Mouse (Mus musculus) forebrain, embryonic 15.5 days (tissue): ENCODE measurements around the gene Plekhj1. TPM values are rescaled to one million over a fixed set of nuclear protein-coding genes. Genes with fewer than 3 reads are reported as not detected.

Source experiments
- ATAC-seq: fragments of 200-750 bp; cut with Nextera tagmentation; replicated peaks from 2 replicates; pipeline ENCODE4 v1.8.0; 2017; ENCODE audit warnings: mild to moderate bottlenecking, moderate TSS enrichment, moderate library complexity
- H3K27ac ChIP-seq: fragments of 300-500 bp; sonication (generic); replicated peaks from 2 replicates; pipeline ENCODE4 v1.5.1; 2015; ENCODE audit warnings: mild to moderate bottlenecking, inconsistent platforms
- H3K27me3 ChIP-seq: fragments of 300-500 bp; sonication (generic); 2 replicates; pipeline ENCODE4 v1.6.1; 2015; ENCODE audit warnings: inconsistent platforms
- H3K36me3 ChIP-seq: fragments of 300-500 bp; sonication (generic); 2 replicates; pipeline ENCODE4 v1.6.1; 2015; ENCODE audit warnings: mild to moderate bottlenecking, inconsistent platforms
- H3K4me1 ChIP-seq: fragments of 300-500 bp; sonication (generic); 2 replicates; pipeline ENCODE4 v1.6.1; 2015; ENCODE audit warnings: inconsistent platforms
- H3K4me2 ChIP-seq: fragments of 300-500 bp; sonication (generic); replicated peaks from 2 replicates; pipeline ENCODE4 v1.6.1; 2015; ENCODE audit warnings: mild to moderate bottlenecking, inconsistent platforms
- H3K4me3 ChIP-seq: fragments of 300-500 bp; sonication (generic); 2 replicates; pipeline ENCODE4 v1.5.1; 2015; ENCODE audit warnings: mild to moderate bottlenecking, inconsistent platforms
- H3K9ac ChIP-seq: fragments of 300-500 bp; sonication (generic); replicated peaks from 2 replicates; pipeline ENCODE4 v1.6.1; 2015; ENCODE audit warnings: mild to moderate bottlenecking, inconsistent platforms
- H3K9me3 ChIP-seq: fragments of 300-500 bp; sonication (generic); 2 replicates; pipeline ENCODE4 v1.6.1; 2016; ENCODE audit warnings: inconsistent platforms
- WGBS: fragments of 180-500 bp; shearing (Covaris S2); methylation state at CpG from one replicate; pipeline ENCODE4 v1.1.7; 2015; ENCODE audit warnings: mixed read lengths; 5-methylcytosine and 5-hydroxymethylcytosine counted together
- microRNA counts: library from miRNA; unstranded; fragments of <30 nt; microRNA quantifications from one replicate; lab custom pipeline; 2016
- microRNA-seq: library from miRNA; unstranded; fragments of <30 nt; microRNA quantifications from one replicate; pipeline ENCODE4, GENCODE M21; 2016
- polyA plus RNA-seq: library from polyadenylated mRNA; unstranded; fragments of >200 nt; fragmentation: Nextera tagmentation; extraction: Ambion mirVana; gene quantifications from 2 replicates; pipeline ENCODE4 v1.2.1, GENCODE M21; 2015

Plekhj1 gene
- polyA plus RNA-seq, 1 experiment from 2014 or later = 140 TPM

DNA sequence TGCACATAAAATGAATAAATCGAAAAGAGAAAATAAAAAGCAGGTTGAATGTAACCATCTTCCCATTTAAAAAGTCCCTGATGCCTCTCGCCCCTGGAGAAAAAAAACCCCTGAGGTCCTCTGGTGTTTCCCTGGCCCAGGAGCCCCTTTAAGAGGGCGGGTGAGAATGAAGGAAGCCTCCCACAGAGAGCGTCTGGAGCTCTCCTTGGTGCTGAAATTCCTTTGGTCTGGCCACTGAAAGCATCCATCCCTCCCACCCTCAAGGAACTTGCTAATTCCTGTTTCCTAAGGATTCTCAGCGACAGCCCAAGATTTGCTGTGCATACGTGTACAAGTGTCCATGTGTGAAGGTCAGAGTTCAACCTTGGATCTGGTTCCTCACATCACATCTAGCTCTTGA is 49.8 kb downstream of the Plekhj1 start:
- ATAC-seq = no peak
- Histone ChIP-seq H3K27ac (no peak overlapping the region), H3K27me3 (no peaks in the 10 kb centered on the region), H3K36me3 (no peaks in the 10 kb centered on the region), H3K9ac (no peak overlapping the region), H3K9me3 (no peaks in the 10 kb centered on the region), H3K4me1 (peaks cover 13% of the 10 kb centered on the region), H3K4me3 (no peak overlapping the region), H3K4me2 (no peak overlapping the region)
- 15% methylated on average over 6 of the region's 6 CpGs for WGBS

- H3K9me3 ChIP-seq = no peaks in the 10 kb centered on the region
- H3K4me1 ChIP-seq = peaks cover 16% of the 10 kb centered on the region
- H3K4me2 ChIP-seq = no peak overlapping the region
- H3K4me3 ChIP-seq = no peak overlapping the region
- no peak overlapping the region for H3K9ac ChIP-seq
- H3K36me3 ChIP-seq = no peaks in the 10 kb centered on the region
- H3K27ac ChIP-seq = no peak overlapping the region
- 0 out of 2 replicates have a peak, but pooled peaks have one; percentile 27 for ATAC-seq
- 11% methylated on average over 3 of the region's 3 CpGs for WGBS
- no peaks in the 10 kb centered on the region for H3K27me3 ChIP-seq
Observed at GRCm38 (mm10) chr10:80747410-80747809, 51.0 kb downstream of the Plekhj1 start.

MicroRNA genes within 50 kb of the gene (microRNA counts, 519-probe panel; counts per million panel counts)
- not detected for microRNA mmu-miR-1982 (lab: Ali Mortazavi, UCI)

Small RNA genes lying within 50 kb of the gene (microRNA-seq; reads per million reads assigned to microRNA genes)
- gene Mir1982 = 4.2 reads per million, percentile 15 among the genes with 10 or more reads in this experiment

Other genes with a start within 250 kb of the Plekhj1 start
- gene Rexo1, start 237.1 kb downstream of the Plekhj1 start, polyA plus RNA-seq = 31.3 and 32.9 TPM in 2 replicates
- 8.0 and 8.5 TPM in 2 replicates for gene Klf16, start 221.3 kb downstream of the Plekhj1 start, polyA plus RNA-seq
- gene Abhd17a, start 208.3 kb downstream of the Plekhj1 start, polyA plus RNA-seq = 118 and 120 TPM in 2 replicates
- gene Scamp4, start 195.8 kb downstream of the Plekhj1 start, polyA plus RNA-seq = 66.8 and 68.2 TPM in 2 replicates
- 4.5 and 6.4 TPM in 2 replicates for gene Adat3, start 195.7 kb downstream of the Plekhj1 start, polyA plus RNA-seq
- 3.2 and 4.5 TPM in 2 replicates for gene Gm49322, start 192.6 kb downstream of the Plekhj1 start, polyA plus RNA-seq
- gene Csnk1g2, start 175.8 kb downstream of the Plekhj1 start, polyA plus RNA-seq = 117 and 126 TPM in 2 replicates
- 83.4 and 87.5 TPM in 2 replicates for gene Btbd2, start 141.6 kb downstream of the Plekhj1 start, polyA plus RNA-seq
- 60.9 and 64.8 TPM in 2 replicates for gene Mknk2, start 120.5 kb downstream of the Plekhj1 start, polyA plus RNA-seq
- gene Mob3a, start 96.6 kb downstream of the Plekhj1 start, polyA plus RNA-seq = 52.6 and 55.1 TPM in 2 replicates
- gene Izumo4, start 96.4 kb downstream of the Plekhj1 start, polyA plus RNA-seq = 33.4 and 35.2 TPM in 2 replicates
- gene Ap3d1, start 56.4 kb downstream of the Plekhj1 start, polyA plus RNA-seq = 98.9 and 103 TPM in 2 replicates
- 22.0 and 23.1 TPM in 2 replicates for gene Dot1l, start 43.4 kb downstream of the Plekhj1 start, polyA plus RNA-seq
- gene Sf3a2, start 428 bp downstream of the Plekhj1 start, polyA plus RNA-seq = 60.2 and 62.6 TPM in 2 replicates
- 0.10 TPM in 2 replicates for gene Amh, start 6.6 kb upstream of the Plekhj1 start, polyA plus RNA-seq
- gene Jsrp1, start 14.9 kb upstream of the Plekhj1 start, polyA plus RNA-seq = 0.31 TPM in 1 of 2 replicates, not detected in the other
- gene Oaz1, start 28.0 kb upstream of the Plekhj1 start, polyA plus RNA-seq = 1,419 and 1,463 TPM in 2 replicates
- gene Lingo3, start 45.4 kb upstream of the Plekhj1 start, polyA plus RNA-seq = 4.4 and 5.5 TPM in 2 replicates
- 268 and 279 TPM in 2 replicates for gene Lsm7, start 56.6 kb upstream of the Plekhj1 start, polyA plus RNA-seq
- 58.7 and 61.0 TPM in 2 replicates for gene Sppl2b, start 56.6 kb upstream of the Plekhj1 start, polyA plus RNA-seq
- gene Tmprss9, start 73.2 kb upstream of the Plekhj1 start, polyA plus RNA-seq = 0.06 and 0.15 TPM in 2 replicates
- gene Timm13, start 102.3 kb upstream of the Plekhj1 start, polyA plus RNA-seq = 326 and 357 TPM in 2 replicates
- 50.6 and 53.5 TPM in 2 replicates for gene Lmnb2, start 119.6 kb upstream of the Plekhj1 start, polyA plus RNA-seq
- gene Gadd45b, start 131.4 kb upstream of the Plekhj1 start, polyA plus RNA-seq = 5.5 and 5.9 TPM in 2 replicates
- gene Gng7, start 216.3 kb upstream of the Plekhj1 start, polyA plus RNA-seq = 30.8 and 32.1 TPM in 2 replicates
- 32.6 and 36.0 TPM in 2 replicates for gene Diras1, start 227.0 kb upstream of the Plekhj1 start, polyA plus RNA-seq
- gene Slc39a3, start 238.8 kb upstream of the Plekhj1 start, polyA plus RNA-seq = 46.3 TPM in 2 replicates